Mouse (Mus musculus): ENCODE results near the gene Hyal1. TPM values are rescaled to one million over a fixed set of nuclear protein-coding genes. Genes with fewer than 3 reads are reported as not detected.

The Hyal1 gene
- total RNA-seq, 2 experiments from 2014 or later = 5.1 to 5.4 TPM

DNA sequence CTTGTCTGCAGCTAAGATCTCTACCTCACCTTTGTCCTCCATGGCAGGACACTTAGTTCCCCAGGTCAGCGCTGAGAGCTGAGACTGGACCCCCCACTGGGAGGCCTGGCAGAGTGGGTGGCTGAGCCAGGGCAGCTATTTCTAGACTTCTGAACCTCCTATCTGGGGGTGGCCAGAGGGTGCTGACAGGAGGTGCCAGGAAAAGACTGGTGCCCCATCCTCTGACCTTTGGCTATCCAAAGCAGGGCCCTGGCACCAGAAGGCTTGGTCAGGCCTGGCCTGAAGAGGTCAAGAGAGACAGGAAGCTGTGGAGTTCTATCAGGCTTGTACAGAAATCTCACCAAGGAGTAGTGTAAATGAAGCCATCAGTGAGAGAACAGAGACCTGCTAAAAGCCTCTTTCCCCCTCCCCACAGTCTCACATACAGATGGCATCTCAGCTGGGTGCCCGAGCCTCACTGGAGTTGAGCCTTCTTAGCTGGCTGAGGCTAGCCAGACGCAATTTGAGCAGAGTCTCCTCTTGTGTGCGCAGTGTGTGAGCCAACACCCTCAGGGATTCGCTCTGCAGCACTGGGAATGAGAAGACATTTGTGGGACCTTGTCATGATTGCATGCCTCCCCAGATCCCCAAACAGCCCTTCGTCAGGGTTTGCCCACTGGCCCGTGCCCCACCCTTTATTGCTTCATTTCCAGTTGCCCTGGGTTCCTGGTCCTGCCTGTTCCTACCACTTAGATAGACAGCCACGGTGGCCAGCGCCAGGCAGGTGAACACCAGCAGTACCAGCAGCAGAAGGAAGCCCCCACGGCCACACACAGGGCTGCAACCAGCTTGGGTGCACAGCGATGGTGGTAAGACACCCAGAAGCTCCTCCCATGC is 16.6 kb downstream of the Hyal1 start:
- no peak for DNase-seq (ENCODE audit: low spot score in 2 of 2)

DNA sequence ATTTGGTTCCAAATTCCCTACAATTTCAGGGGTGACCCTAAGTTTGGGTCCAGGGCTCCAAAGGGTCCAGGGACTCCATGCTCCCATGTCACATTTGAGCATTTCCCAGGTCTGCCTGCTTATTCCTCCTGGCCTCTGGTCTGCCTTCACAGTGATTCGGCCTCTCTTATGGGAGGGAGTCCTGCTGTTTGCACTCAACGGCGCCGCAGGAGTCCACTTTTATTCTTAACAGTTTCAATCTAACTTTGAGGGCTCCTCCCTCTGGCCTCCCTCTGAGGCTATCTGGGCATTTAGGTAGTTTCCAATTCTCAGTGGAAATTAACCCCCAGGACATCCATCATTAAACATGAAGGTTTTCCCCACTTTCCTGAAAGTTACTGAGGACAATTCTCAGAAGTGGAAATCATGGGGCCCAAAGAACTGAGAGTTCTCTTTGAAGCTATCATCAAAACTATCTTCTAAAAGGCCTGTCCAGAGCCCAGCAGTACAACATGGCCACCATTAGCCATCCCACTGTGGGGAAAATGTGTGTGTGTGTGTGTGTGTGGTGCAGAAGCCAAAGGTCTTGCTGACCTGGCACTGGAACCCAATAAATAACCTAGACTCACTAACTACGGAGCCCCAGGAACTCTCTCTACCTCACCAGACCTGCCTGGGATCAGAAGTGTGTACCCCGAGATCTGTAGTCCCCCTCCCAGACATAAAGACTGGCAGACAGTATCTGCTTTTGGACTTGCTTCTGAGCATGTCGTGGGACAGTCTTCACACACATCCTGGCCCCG is 17.7 kb downstream of the Hyal1 start:
- no peak for DNase-seq (ENCODE audit: low spot score in 2 of 2)

DNA sequence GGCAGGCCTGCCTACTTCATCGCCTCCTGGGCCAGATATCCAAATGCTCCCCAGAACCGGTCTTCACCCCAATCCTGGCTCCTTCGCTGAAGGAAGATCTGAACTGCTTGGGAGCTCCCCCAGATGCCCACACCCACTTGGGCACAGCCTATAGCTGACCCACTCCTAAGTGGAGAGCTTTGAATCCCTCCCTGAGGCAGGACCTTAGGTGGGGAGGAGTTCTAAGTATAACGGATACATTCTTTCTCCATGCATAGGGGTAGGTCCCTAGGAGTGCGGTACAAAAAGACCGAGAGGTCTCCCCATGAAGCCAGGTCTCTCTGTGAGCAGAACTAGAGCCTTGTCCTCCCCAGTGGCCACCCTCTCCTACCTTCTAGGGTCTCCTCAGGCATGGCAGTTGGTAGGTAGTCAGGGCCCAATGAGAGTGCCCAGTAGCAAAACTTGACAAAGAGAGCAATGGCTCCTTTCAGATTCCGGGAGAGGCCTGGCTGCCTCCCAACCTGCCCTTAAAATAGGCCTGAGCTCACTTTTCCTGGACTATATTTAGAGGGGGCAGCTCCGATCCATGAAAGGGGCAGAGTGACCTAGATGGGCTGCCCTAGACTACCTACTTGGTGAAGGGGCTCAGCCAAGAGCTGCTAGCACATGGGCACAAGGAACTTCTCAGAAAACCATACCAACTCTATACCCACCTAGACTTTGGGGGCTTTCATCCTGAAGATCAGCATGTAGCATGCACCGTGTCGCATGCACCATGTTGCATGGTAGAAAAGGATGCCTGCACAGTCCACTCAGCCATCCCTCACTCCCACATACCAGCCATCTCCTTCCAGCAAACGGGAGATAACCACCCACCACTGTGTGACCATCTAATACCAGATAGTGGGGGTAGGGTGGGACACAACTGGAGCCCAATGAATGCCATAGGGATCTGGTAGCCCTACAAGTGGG is 20.2 kb downstream of the Hyal1 start:
- DNase-seq (ENCODE audit: low spot score in 2 of 2) = no peak

DNA sequence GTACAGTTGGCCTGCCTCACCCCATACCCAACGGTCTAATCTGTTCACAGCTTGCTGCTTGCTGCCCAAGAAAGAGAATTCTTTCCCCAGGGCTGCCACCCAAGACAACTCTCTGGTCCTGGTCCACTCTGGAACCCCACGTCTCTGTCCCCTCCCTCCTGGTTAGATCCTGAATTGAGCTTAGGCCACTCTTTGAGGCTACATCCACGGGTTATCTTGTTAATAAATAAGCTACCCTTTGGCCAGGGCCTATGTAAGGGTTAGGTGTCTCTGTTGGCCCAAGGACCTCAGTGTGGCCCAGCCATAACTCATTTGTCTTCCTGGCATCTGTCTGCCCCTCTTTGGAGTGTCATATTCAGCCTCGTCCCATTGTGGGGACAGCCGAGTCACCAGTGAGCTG is 21.7 kb downstream of the Hyal1 start:
- no peak for DNase-seq (ENCODE audit: low spot score in 2 of 2)

DNA sequence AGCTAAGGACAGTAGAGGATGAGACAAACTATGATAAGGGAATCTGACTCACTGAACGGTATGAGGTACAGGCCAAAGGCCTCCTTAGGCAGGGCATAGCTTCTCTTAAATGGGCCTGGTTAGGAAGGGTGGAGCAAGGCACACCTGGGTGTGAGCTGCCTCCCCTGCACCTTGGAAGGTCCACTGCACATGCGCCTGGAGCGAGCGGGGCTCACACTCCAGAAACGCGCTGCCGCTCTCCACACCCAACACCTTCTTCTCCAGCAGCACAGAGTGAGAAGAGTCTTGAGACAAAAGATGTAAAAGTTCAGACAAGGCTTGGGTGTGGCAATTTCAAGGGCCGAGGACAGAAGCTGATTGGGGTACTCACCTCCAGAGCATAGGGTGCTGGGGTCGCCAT is 22.7 kb downstream of the Hyal1 start:
- DNase-seq (ENCODE audit: low spot score in 2 of 2) = no peak

DNA sequence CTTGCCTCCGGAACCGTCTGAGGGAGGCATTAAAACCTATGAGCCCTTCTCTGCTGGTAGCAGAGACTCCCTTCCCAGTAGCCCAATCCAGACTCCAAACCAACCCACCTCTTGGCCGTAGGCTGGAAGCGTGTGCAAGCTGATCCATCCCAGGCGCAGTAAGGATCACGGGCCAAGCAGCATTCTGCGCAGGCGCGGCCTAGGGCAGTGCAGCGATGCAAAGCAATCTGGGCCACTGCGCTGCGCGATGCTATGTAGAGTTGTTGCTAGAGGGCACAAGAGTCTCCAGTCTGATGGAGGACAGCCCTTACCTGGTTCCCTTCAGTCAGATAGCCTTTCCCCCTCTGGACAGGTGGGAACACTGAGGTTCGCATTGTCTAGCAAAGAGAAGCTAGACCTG is 23.1 kb downstream of the Hyal1 start:
- DNase-seq (ENCODE audit: low spot score in 2 of 2) = no peak

DNA sequence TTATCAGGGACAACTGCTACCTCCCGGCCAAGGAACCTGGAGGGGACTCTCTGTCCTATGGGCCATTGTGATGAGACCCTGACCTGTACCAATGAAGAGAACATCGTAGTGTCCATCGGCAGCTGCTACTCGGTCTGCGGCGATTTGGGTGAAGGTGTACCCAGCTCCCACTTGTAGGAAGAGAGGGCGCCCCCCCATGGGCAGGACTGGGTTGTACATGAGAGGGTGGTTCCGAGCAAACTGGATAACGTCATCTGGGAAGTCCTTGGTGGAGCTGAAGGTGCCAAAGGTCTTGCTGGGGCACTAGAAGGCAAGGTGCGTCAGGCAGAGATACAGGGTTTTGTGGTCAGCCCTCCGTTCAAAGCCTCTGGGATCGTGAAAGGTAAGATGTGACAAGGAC is 24.0 kb downstream of the Hyal1 start:
- no peak for DNase-seq (ENCODE audit: low spot score in 2 of 2)

DNA sequence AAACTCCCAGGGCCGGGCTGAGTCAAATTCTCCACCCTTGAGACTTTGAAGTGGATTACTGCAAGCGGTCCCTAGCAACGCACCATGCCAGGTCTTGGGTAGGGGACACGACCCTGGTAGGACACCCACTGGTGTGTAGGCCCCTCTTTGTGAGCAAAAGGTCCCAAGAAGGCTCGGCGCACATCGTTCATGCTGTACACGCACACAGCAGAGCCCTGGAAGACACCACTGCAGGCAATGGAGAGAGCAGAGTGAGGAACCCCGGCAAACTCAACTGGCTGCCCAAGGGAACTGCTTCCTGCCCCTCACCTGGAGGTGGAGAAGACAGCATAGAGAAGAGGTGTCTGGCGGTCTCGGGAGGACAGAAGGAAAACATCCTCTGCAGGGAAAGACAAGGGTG is 24.5 kb downstream of the Hyal1 start:
- DNase-seq (ENCODE audit: low spot score in 2 of 2) = no peak

DNA sequence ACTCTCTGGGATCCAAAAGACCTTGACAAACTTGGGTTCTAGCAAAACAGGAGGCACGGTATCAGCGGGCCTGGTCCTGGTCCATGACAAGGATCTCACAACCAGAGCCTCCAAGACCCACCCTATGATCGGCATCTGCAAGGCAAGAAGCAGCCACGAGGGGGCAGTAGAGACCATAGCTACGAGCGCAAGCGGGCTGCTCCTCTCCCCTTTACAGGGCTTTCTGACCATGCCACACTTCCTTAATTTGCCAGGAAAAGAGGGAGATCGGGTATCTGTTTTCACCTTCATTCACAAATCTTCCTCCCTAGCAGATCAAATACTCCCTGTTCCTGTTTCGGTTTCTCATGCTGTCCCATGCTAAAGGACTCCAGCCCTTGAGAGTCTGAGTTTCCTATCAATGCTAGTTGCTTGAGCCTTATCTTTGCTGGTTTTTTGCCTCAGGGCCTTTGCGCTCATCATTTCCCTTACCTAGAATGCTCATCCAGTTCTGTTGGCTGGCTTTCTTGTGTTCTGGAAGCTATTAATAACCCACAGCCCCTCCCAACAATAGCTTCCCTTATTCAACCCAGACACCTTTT is 25.4 kb downstream of the Hyal1 start:
- DNase-seq (ENCODE audit: low spot score in 2 of 2) = peak; percentile 87 to 91

DNA sequence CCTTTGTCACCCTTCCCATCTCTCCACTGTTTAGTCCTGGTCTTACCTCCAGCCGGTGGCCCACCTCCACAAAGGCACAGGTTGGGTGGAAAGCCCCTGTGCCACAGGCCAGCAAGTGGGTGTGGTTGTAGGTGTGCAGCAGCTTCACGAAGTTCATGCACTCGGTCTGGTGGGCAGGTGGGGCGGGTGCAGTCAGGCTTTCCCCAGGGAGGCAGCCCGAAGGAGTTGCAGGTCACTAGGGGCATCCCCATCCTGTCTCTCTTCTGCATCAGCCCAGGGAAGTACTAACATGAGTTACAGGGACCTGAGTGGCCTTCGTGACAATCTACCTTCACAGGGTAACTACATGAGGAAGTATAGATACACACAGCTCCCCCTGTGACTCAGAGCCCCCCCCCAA is 26.5 kb downstream of the Hyal1 start:
- DNase-seq (ENCODE audit: low spot score in 2 of 2) = no peak

DNA sequence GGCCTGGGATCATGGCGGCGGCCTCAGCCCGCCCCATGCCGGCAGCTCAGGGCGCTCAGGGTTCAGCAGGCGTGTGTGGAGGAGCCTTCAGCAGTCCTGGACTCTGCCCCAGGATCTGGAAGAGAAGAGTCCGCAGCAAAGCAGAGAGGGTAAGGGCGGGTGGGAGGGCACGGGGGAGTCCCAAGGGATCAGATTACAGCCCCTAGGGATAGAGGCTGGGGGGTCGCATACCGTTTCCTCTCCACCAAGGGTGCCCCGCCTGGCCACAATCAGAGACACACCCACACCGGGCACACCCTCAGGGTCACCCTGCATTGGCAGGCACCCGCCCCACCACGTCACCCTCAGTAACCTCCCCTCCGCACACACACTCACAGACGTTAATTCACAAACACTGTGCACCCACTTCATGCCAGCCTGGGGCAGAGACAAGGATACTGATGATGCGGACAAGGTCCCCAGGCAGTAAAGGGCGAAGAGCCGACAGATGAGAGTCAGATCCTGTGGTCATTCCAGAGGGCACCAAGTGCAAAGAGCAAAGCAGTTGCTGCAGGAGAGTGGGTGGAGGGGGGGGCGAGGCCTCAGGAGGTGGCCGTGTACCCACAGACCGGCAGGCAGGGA is 28.4 kb downstream of the Hyal1 start:
- no peak for DNase-seq (ENCODE audit: low spot score in 2 of 2)

DNA sequence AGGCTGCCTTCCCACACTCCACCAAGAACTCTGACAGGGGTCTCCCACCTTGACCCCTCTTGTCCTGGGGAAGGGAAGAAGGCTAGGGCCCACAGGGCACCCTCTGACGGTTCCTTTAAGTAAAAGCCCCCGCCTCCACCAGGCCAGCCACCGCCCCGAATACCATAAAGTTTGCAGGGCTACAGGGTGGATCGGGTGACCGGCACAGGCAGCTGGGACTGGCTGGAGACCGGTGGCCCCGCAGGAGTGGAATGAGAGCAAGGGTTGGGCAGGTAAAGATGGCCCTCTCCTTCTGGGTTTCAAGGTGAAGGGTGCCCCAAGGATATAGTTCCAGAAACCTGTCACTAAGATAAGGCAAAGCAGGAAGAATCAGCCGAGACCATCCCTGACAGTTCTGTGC is 29.9 kb downstream of the Hyal1 start:
- DNase-seq (ENCODE audit: low spot score in 2 of 2) = no peak

DNA sequence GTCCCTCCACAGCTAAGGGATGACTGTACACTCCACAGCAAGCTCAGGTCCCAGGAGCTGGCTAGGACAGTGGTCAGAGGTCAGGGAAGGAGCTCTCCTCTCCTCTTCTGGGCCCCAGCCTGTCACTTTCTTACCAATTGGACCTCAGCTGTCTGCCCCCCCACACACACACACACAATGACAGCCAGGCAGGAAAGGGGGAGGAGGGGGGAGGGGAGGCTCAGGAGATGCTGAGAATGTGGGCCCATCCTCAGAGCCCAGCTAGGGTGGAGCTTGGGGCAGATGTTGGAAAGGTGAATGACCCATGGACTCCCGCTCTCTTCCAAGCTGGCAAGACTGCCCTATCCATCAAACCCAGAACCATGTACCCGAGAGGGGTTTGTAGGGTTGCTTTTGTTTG is 30.3 kb downstream of the Hyal1 start:
- DNase-seq (ENCODE audit: low spot score in 2 of 2) = no peak

DNA sequence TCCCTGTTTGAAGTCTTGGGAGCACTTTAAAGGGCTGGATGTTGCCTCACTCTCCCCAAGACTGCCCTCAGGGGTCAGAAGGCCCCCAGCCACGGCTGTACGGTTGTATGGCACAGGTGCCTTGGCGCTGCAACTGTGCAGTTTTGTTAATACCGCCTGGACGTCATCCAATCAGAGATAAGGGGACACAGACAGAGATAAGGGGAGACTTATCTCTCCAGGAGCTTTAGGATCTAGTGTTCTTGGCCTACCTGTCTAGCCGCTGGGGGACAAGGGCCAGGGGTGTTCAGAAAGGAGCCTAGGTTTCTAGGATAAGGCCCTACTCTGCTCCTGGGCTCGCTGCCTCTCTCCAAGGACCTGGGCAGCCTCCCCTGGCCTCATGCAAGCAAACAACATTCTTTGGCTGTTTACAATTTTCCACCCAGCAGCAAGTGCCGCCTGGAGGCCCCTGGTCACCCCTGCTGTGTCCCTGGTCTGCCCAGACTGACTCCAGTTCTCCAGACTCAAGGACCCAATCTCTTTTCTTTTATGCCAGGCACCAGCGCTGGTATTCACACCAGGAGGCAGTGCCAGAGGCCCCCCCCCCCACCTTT is 31.0 kb downstream of the Hyal1 start:
- no peak for DNase-seq (ENCODE audit: low spot score in 2 of 2)

DNA sequence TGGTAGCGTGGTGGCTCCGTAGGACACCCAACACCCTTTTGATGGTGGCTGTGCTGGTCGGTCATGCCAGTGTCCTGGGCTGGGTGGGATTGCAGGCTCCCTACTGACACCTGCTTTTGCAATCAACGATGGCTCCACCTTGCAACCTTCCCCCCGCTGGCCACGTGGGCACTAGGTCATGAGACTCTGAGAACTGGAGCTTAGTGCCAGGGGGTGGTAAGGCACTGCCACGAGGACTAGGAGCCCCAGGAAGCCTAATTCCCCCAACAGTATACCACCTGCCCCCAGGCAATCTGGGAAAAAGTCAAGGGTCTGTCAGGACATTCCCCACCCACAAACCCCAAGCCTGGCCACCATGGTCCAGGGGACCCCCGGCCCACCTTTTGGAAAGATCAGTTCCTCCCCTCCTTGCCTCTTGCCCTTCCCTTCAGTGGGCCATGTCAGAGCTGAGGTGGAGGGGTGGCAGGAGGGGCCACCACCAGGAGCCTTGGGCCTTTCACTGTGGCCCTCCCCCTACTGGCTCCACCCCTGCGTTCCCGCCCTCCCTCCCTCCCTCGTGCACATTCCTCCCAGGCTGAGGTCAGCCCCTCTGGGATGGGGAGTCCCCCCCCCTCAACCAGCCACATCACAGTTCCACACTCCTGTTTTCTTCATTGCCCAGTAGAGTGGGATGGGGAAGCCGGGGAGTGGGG is 32.2 kb downstream of the Hyal1 start, which contains the start of gene Sema3b:
Gene Sema3b (minus strand): TSS at position 489 of the 692 bp plus-strand sequence.
- no peak for DNase-seq (ENCODE audit: low spot score in 2 of 2)

DNA sequence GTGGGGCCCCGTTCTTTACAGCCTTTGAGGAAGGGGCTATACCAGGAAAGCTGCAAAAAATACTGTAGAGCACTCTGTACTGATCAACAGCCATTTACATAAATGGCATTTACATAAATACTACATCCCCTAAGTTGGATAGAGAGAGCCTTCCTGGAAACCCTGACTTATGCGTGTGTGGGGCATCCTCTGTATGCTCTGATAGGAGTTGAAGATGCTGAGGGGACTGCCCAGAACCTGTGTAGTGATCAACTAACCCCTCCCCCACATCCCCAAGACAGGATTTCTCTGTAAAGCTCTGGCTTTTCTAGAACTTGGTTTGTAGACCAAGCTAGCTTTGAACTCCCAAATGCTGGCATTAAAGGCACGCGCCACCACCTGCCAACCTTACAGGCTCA is 32.7 kb downstream of the Hyal1 start:
- no peak for DNase-seq (ENCODE audit: low spot score in 2 of 2)

DNA sequence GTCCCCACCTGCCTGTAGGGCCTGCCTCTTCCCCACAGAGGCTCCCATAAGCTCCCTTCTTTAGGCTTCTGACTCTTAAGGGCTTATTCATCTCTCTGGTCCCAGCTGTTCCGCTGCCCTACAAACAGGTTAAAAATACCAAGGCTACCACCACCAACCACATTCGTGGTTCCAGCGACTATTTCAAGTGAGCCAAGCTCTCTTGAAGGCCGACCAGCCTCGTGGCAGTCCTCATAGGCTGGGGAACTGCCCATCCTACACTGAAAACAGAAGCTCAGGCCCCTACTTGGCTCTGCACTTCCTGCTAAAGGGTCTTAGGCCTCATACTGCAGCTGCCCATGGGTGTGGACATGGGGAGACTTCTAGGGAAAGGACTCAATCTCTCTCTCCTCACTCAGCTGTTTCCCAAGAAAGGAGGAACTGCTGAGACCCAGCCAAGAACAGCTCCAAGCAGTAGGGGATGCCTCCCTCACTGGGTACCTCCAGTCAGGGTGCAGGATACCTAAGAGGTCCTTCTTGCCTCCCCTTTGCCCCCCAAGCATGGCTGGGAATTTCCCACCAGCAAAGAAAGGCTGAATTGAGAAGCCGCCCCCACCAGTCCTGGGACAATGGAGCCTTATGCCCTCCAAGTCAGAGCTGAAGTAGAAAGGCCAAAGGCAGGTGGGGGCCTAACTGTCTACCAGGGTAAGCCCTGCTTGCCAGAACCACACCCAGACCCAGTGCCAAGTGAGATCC is 34.9 kb downstream of the Hyal1 start:
- no peak for DNase-seq (ENCODE audit: low spot score in 2 of 2)

DNA sequence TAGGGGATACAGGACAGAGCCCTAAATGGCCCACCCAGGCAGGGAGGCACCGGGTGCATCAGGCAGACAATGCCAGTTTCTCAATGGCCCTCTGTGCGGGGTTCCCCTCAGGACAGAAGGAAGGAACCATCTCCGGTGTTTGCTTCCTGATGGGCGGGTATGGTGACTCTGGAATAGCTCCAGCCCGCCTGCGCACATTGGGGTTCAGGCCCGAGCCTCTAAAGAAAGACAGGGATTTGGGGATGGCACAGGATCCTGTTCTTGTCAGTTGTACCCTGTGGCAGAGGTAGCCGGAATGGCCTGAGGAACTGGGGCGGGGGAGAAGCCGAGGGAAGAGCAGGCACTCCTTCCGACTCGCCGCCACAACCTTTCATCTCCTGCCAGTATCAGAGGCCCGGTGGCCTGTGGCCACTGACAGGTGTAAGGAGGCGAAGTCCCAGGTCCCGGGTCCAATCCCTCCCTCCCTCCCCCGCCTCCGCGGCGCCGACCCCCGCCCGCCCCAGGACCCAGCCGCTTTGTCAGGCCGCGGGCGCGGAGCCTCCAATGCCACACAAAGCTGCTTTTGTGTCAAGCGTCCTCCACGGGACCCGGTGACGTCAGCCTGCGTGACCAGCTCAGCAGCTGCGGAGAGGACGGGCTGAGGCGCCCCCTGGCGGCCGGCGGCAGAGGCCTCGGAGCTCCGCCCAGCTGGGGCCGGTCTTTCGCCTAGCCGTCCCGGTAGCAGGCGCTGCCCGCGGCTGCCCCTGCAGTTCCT is 35.6 kb downstream of the Hyal1 start:
- DNase-seq (ENCODE audit: low spot score in 2 of 2) = peak; percentile 95 to 98
